In genomic region chr7:90587795-90588194, GRCm38 (mm10) we compare ENCODE assay signal across 21 mouse cellular contexts.
A peak's percentile ranks its signal among the peaks of the same experiment; 100 is the strongest.
DNase-seq lines count a peak whose midpoint lies in the region; ATAC-seq and TF ChIP-seq lines count a peak whose summit lies in the region.
"Had no signal": no experiment of that assay in that cellular context is flagged by ENCODE, and none has a peak within 500 bp of the region (broad histone marks: within the 10 kb centered on the region; RNA-seq: fewer than 3 reads in every experiment).

No protein-coding gene starts in this region.

- H3K9me3 ChIP-seq in kidney, embryonic 14.5 days (ENCODE audit: control insufficient read depth, low read length) = no peaks in the 10 kb centered on the region
- no peaks in the 10 kb centered on the region for H3K9me3 ChIP-seq in kidney, embryonic 16.5 days (ENCODE audit: low read length)
- H3K9me3 ChIP-seq in kidney, embryonic 15.5 days (replicated peaks) = no peaks in the 10 kb centered on the region
- no peaks in the 10 kb centered on the region for H3K9me3 ChIP-seq in kidney, postnatal 0 days (replicated peaks; ENCODE audit: low read length)
- H3K9me3 ChIP-seq: G1E had no signal

- TF ChIP-seq CTCF in kidney, postnatal 0 days (IDR thresholded peaks at IDR 0.05; ENCODE audit: low read depth) = no peak

- WGBS in kidney, embryonic 14.5 days = 6% methylated on average over 2 of the region's 2 CpGs
- WGBS in kidney, embryonic 16.5 days = 7% methylated on average over 2 of the region's 2 CpGs
- 17% methylated on average over 2 of the region's 2 CpGs for WGBS in kidney, embryonic 15.5 days
- 6% methylated on average over 2 of the region's 2 CpGs for WGBS in kidney, postnatal 0 days

- no peak for DNase-seq in kidney, postnatal 25 days
- peak; percentile 2 for DNase-seq in kidney, postnatal 0 days (ENCODE audit: low spot score)
- DNase-seq in kidney, postnatal 4 days = no peak
- DNase-seq: adrenal gland, adult 2 months; adrenal gland, adult 8-10 months; adrenal gland, postnatal 10 days; adrenal gland, postnatal 14 days; adrenal gland, postnatal 25 days; adrenal gland, postnatal 36 days; B cell, adult 2 months; cerebellum, adult 11 months; cerebellum, adult 11-12 months; cerebellum, adult 18-20 months had no signal

- no peak overlapping the region for H3K27ac ChIP-seq in kidney, embryonic 14.5 days (ENCODE audit: low read depth, low read length)
- H3K27ac ChIP-seq in kidney, embryonic 16.5 days (ENCODE audit: low read length) = no peak overlapping the region
- H3K27ac ChIP-seq in kidney, embryonic 15.5 days = no peak overlapping the region
- H3K27ac ChIP-seq in kidney, postnatal 0 days = no peak overlapping the region

- H3K27me3 ChIP-seq in kidney, embryonic 14.5 days (ENCODE audit: control insufficient read depth, insufficient read depth, low read length) = no peaks in the 10 kb centered on the region
- no peaks in the 10 kb centered on the region for H3K27me3 ChIP-seq in kidney, embryonic 16.5 days (ENCODE audit: insufficient read depth, low read length)
- no peaks in the 10 kb centered on the region for H3K27me3 ChIP-seq in kidney, embryonic 15.5 days
- H3K27me3 ChIP-seq in kidney, postnatal 0 days (ENCODE audit: insufficient read depth, low read length) = no peaks in the 10 kb centered on the region
- H3K27me3 ChIP-seq: CH12.LX, Patski had no signal

- no peak overlapping the region for H3K4me3 ChIP-seq in kidney, embryonic 14.5 days (ENCODE audit: low read length)
- no peak overlapping the region for H3K4me3 ChIP-seq in kidney, embryonic 16.5 days (ENCODE audit: low read length)
- no peak overlapping the region for H3K4me3 ChIP-seq in kidney, embryonic 15.5 days (replicated peaks)
- no peak overlapping the region for H3K4me3 ChIP-seq in kidney, postnatal 0 days (replicated peaks; ENCODE audit: low read depth, low read length)

- peak; percentile 72; the same call in 1 of the 2 replicates for ATAC-seq in kidney, embryonic 14.5 days (ENCODE audit: low FRiP score, low TSS enrichment)
- ATAC-seq in kidney, embryonic 16.5 days (ENCODE audit: low FRiP score, low TSS enrichment) = no peak
- ATAC-seq in kidney, embryonic 15.5 days (replicated peaks; ENCODE audit: low FRiP score) = peak; percentile 70
- ATAC-seq in kidney, postnatal 0 days (replicated peaks; ENCODE audit: low FRiP score, low read depth) = no peak
- ATAC-seq: activated CD4-positive, CD25-positive, alpha-beta regulatory T cell, adult 4 months; CD4-positive, CD25-positive, alpha-beta regulatory T cell, adult 4 months; Patski had no signal

- H3K36me3 ChIP-seq in kidney, embryonic 14.5 days (ENCODE audit: control insufficient read depth, insufficient read depth, low read length) = no peaks in the 10 kb centered on the region
- H3K36me3 ChIP-seq in kidney, embryonic 16.5 days (ENCODE audit: insufficient read depth, low read length) = no peaks in the 10 kb centered on the region
- no peaks in the 10 kb centered on the region for H3K36me3 ChIP-seq in kidney, embryonic 15.5 days
- no peaks in the 10 kb centered on the region for H3K36me3 ChIP-seq in kidney, postnatal 0 days (ENCODE audit: insufficient read depth, low read length)
- H3K36me3 ChIP-seq: G1E had no signal

- H3K9ac ChIP-seq in kidney, embryonic 14.5 days (ENCODE audit: low read depth, low read length) = no peak overlapping the region
- no peak overlapping the region for H3K9ac ChIP-seq in kidney, embryonic 16.5 days (replicated peaks; ENCODE audit: low read length)
- no peak overlapping the region for H3K9ac ChIP-seq in kidney, embryonic 15.5 days
- H3K9ac ChIP-seq in kidney, postnatal 0 days (ENCODE audit: low read depth, low read length) = no peak overlapping the region

- H3K4me1 ChIP-seq in kidney, embryonic 14.5 days (ENCODE audit: control insufficient read depth, insufficient read depth, low read length) = no peaks in the 10 kb centered on the region
- no peaks in the 10 kb centered on the region for H3K4me1 ChIP-seq in kidney, embryonic 16.5 days (ENCODE audit: insufficient read depth, low read length)
- H3K4me1 ChIP-seq in kidney, embryonic 15.5 days = no peaks in the 10 kb centered on the region
- H3K4me1 ChIP-seq in kidney, postnatal 0 days (replicated peaks; ENCODE audit: insufficient read depth, low read length) = no peaks in the 10 kb centered on the region

- H3K4me2 ChIP-seq in kidney, embryonic 14.5 days (replicated peaks; ENCODE audit: low read depth, low read length) = no peak overlapping the region
- no peak overlapping the region for H3K4me2 ChIP-seq in kidney, embryonic 16.5 days (replicated peaks; ENCODE audit: low read depth, low read length)
- no peak overlapping the region for H3K4me2 ChIP-seq in kidney, embryonic 15.5 days
- no peak overlapping the region for H3K4me2 ChIP-seq in kidney, postnatal 0 days (ENCODE audit: low read length)

Comparison
In these comparisons a context has a peak if more than half of its experiments do, and no peak if none do; other contexts are left out.
1. ATAC-seq: peak in kidney, embryonic 14.5 days (single experiment) and kidney, embryonic 15.5 days (single experiment); none in kidney, embryonic 16.5 days (single experiment) and kidney, postnatal 0 days (single experiment).